Mouse (Mus musculus) fibroblast of lung, adult 2 months (primary cell): ENCODE data around the gene Lbhd2.

Experiments used
- DNase-seq: peaks from one replicate; pipeline ENCODE4 v3.0.0-alpha.2; 2011; ENCODE audit warnings: low read depth

The Lbhd2 gene

GRCm38 (mm10) chr12:111406622-111407021, at the start of gene Lbhd2:
Gene Lbhd2, plus strand, starts transcription at chr12:111406809.
- DNase-seq, result no peak

DNA sequence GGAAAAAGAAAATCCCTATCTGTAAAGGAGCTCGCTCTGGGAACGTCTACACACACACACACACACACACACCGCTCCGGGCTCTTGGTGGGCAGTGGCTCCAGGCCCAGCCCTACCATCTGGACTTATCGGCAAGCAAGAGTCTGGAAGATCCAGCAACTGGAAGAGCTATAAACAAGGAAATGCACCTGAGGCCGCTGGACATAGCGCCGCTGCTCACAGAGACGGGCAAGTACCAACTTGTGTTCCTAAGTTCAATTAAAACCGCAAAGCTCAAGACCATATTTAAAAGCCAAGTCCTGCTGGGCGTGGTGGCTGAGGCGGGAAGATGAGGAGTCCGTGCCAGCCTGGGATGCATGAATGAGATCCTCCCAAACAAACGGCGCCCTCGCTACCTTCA, 45.9 kb upstream of the Lbhd2 start:
- DNase-seq, result no peak

GRCm38 (mm10) chr12:111361319-111362098, 45.1 kb upstream of the Lbhd2 start:
- DNase-seq, result no peak

DNA sequence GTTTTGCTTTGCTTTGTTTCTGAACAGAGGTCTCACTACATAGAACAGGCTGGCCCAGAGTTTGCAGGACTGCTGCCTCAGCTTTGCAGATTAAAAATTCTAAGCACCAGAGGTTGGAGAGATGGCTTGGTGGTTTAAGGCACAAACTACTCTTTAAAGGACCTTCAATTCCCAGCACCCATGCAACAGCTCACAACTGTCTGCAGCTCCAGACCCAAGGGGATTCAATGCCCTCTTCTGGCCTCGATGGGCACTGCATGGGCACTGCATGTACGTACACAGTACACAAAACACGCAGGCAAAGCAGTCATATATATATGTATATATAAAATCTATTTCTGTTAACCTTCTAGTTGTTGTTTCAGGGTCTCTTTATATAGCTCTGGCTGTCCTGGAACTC, 42.4 kb upstream of the Lbhd2 start:
- no peak for DNase-seq

DNA sequence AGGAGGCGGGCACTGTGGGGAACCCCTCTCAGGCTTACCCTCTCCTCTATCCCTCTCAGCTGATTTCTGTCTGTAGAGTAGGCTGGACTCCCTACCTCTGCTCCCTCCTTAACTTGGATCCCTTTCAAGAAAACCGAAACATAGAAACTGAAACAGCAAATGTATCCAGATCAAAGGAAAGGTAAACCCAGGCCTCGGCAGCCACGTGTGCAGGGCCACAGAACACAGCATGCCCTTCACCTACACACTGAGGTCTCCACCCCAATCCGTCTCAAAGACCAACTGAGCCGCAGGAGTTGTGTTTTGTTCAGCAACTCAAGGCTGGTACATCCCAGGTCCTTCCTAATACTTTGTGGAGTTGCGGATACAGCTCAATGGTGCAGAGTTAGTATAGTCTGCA, 39.5 kb upstream of the Lbhd2 start:
- DNase-seq, result no peak

DNA sequence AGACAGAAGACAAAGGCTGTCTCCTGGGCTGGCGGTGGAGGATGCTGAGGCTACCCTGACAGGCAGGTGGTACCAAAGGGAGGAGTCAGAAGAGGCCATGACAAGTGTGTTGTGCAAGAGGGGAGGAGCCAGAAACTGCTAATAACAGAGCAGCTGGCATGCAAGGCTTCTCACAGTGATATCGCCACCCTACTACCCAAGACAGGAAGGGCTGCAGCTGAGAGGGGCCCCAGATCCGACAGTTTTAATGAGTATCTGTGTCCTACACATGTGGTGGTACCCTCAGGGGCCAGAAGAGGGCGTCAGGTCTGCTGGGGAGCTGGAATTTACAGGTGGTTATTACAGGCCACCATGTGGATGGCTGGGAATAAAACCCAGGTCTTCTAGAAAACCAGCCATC, 36.4 kb upstream of the Lbhd2 start:
- DNase-seq, result no peak

GRCm38 (mm10) chr12:111371905-111372304, 34.7 kb upstream of the Lbhd2 start:
- no peak for DNase-seq

DNA sequence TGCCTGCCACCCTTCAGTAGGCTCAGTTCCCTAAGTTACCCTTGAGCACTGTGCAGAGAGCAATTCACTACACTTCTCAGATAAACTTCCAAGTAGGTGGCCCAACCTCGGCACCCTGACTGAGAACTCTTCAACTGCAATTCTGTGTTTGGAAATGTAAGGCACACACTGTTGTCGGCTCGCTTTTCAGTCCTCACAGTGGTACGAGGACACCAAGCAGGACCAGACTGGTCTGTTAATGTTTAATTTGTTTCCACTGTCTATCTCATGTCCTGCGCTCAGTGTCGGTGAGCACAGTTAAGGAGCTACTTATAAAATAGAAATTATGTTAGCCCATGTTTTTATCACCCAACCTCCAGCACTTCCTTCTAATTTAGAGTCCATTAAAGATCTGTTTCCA, 33.2 kb upstream of the Lbhd2 start:
- no peak for DNase-seq

GRCm38 (mm10) chr12:111374727-111375126, 31.9 kb upstream of the Lbhd2 start:
- DNase-seq, result no peak

DNA sequence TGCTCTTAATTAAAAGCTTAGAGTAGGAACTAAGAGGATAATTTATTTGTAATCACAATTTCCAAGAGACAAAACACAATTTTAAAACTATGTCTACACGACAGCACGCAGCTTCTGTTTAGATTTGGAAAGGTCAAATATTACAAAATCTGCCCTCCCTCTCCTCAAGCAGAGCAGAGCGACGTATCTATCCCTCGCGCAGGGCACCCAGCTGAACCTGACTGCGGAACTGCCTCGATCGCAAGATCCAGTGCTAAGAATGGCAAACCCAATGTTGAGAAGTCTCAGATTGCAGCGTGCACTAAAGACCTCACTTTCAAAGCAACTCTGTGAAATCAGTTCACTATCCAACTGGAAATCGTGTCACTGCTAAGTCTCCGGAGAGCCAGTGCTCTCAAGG, 31.1 kb upstream of the Lbhd2 start:
- no peak for DNase-seq

DNA sequence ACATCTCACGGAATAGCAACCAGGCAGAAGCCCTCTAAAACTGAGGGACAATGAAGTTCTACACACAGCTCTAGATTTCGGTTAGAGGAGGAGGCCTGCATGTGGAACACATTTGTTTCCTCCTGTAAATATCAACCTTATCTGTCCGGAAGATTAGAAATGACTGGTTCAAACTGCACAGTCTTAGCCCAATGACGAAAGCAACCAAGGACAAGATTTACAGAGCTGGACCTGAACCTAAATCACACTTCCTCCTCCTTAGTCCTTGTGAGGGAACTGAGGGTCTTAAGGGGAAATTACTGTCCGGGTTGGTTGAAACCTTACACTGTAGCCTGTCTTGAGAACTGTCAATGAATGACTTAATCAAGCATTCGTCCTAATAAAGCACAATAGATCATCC, 30.6 kb upstream of the Lbhd2 start:
- DNase-seq, result no peak

DNA sequence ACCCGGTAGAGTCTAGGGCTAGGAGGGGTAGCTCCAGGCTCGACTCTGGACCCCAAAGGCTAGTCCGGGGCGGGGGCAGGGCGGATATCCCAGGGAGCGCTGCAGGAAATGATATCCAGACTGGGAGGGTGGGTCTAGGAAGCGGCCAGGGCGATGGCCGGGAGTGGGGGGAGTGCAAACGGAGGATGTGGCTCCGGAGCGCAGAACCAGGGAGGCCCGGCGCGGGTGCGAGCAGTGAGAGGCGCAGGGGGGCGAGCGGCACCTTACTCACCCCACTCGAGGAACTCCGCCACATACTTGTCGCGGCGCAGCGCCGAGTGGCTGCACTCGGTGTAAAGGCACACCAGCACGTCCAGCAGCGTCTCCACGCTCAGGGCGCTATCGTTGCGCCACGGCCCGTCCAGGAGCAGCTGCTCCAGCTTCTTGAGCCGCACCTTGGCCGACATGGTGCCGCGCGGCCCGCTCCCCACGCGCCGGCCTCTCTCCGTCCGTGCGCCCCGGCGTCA, 29.7 kb upstream of the Lbhd2 start:
- no peak for DNase-seq

GRCm38 (mm10) chr12:111377376-111377973, 29.1 kb upstream of the Lbhd2 start, which contains the start of gene Cdc42bpb:
Gene Cdc42bpb, minus strand, starts transcription at chr12:111377718.
- peak; percentile 83 for DNase-seq

DNA sequence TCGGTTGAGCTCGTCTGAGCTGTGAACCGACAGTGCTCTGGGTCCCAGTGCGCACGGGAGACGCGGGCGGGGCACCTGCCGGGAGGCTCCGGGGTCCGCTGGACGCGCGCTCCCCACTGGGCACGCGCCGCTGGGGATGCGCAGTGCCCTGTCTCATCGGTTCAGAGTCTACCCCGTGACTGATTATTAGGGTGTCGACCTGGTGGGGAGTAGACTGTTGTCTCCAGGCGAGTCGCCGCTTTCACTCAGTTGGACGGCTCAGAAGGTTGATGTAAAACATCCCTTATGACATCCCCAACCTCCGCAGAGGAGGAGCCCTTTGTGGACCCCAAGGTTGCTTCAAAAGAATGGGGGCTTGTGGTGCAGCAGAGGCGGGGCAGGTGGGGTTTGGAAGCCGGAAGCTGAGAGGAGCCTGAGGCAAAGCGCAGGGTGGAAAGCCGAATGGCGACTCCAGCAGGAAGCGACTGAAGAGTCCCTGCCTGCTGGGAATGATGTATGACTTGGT, 28.6 kb upstream of the Lbhd2 start:
- no peak for DNase-seq

DNA sequence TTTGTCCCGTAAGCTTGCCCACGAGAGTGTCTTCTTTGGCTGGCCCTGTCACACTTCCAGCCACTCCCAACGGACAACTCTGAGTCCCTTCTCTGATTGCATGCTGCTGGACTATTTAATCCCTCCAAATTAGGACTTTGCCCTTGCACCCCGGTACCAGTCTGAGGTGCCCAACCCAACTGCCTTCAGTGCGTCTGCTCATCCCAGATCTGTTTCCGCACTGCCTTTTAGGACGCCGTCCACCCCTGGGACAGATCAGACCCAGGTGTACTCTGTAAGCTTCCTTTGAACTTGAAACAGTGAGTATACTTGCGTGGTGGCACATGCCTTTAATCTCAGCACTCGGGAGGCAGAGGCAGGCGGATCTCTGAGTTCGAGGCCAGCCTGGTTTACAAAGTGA, 27.8 kb upstream of the Lbhd2 start:
- no peak for DNase-seq

GRCm38 (mm10) chr12:111385883-111386641, 20.5 kb upstream of the Lbhd2 start:
- no peak for DNase-seq

DNA sequence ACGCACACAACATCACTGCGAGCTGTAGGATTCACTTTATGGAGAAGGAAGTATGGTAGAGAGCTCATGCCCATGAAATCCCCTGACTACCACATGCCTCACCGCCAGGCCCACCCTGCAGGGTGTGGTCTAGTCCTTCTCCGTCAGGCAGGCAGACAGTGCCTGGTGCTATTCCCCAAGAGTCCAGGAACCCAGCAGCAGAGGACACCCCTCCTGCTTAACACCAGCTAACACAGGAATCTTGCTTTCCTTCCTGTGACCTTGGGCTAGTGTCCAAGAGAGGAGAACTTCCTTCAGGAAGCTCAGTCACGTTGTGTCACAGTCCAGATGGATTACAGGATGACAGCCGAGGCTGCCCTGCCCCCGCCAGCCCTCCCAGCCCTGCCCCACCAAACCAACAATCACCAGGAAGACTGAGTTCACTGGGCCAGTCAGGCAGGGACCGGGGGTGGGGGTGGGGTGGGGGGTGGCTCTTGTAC, 19.9 kb upstream of the Lbhd2 start:
- DNase-seq, result no peak

DNA sequence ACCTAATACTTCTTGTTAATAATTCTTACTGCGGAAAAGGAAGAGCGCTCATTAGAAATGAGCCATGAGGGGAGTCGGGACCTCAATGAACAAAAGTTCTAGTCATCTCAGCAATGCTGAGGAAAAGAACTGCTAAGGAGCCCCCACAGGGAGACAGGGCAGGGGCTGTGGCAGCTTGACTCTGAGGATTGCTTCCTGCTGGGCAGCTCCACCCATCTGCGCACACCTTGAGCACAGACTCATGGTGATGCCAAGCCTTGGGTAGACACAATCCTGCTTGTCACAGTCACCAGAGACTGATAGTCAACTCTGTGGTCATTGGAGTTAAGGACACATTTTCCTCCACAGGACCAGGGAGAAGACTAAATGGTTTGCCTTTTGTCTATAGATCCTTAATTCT, 19.5 kb upstream of the Lbhd2 start:
- DNase-seq, result no peak

DNA sequence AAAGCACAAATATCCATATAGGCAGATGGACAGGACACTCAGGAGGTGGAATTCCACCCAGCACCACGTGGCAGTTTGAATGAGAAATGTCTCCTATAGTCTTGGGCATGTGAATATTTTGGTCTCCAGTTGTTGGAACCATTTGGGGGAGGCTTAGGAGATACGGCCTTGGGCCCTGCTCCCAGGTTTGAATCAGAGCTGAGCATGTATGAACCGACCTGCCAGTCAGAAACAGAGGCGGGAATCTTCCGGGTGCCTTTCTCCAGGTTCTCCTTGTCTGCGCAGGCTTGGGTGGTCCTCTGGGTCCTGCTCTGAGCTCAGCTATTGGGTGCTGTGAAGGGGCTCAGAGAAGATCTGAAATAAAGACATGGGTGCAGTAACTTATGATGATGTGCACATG, 12.6 kb upstream of the Lbhd2 start:
- DNase-seq, result no peak

DNA sequence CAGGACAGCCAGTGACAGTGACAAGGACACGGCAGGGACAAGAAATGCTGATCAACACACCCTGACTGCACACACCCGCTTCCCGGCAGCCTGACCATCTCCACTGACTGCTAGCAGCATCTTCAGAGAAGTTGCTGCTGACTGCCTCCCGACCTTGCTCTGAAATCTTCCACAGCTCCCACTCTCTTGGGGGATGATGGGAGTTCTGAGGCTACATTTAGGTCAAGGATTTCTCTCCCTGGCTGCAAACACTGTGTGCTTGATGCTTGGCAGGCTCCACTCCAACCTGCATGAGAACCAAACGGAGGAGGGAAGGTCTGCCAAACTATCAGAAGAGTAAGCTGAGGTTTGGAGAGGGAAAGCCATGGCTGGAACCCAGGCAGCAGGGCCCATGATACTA, 9.6 kb upstream of the Lbhd2 start:
- no peak for DNase-seq

DNA sequence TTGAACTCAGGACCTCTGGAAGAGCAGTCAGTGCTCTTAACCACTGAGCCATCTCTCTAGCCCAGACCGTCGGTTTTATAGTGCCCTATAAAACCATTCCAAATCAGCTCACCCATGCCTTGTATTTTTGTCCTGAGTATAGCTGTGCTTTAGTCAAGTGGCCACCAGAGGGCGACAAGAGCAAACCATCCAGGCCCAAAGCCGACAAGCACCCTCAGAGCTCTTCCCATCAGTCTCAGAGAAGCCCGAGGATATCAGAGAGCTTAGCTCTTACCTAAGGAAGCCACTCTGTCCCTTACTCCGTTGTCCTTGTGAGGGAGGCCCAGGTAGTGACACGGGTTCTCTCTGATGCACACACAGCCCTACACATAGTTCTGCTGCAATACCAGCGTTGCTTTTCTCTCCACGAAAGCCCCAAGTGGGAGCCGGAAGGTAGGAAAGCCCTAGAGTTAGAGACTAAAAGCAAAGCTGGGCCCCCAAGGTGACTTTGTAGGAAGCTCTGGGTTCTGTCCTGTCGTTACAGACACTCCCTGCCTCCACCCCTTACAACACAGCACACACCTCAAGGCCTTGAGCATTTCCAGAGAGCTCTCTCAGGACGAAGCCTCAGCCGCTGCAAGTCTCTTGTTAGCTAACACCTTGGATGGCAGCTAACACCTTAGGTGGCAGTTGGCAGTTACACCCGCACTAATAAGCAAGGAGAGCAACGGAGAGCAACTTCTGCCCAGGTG, 5.0 kb upstream of the Lbhd2 start:
- no peak for DNase-seq

- no peak for DNase-seq
Observed at GRCm38 (mm10) chr12:111404880-111405279, 1.7 kb upstream of the Lbhd2 start.
